Mouse (Mus musculus) lung, adult 18-20 months (tissue): ENCODE measurements around the gene Gm7879.
A peak's percentile ranks its signal among the peaks of the same experiment; 100 is the strongest.

Source experiments
- DNase-seq, 2 experiments: peaks; one replicate each; pipeline ENCODE4 v3.0.0; 2022; ENCODE audit warnings: mixed read lengths in 2 of 2

Gene Gm7879

GRCm38 (mm10) chr5:43948748-43949275 lies 35.9 kb downstream of the Gm7879 start:
- DNase-seq, result peak; percentile 37 to 66

DNA sequence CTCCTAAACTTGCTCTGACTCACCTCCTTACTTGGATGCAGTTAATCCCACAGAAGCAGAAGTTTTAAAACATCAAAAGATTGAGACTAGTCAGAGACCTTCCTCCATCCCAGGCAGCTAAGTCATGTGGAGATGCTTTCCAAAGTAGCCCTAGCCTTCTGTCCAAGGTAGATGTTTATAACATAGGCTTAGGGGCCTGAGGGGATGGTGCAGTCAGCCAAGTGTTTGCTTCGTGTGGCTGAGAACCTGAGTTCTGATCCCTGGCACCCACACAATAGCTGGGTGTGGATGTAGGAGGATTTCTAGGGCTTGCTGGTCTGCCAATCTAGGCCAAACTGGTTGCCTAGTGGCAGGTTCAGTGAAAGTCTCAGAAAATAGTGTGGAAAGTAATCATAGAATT lies 40.3 kb downstream of the Gm7879 start:
- DNase-seq, result no peak

DNA sequence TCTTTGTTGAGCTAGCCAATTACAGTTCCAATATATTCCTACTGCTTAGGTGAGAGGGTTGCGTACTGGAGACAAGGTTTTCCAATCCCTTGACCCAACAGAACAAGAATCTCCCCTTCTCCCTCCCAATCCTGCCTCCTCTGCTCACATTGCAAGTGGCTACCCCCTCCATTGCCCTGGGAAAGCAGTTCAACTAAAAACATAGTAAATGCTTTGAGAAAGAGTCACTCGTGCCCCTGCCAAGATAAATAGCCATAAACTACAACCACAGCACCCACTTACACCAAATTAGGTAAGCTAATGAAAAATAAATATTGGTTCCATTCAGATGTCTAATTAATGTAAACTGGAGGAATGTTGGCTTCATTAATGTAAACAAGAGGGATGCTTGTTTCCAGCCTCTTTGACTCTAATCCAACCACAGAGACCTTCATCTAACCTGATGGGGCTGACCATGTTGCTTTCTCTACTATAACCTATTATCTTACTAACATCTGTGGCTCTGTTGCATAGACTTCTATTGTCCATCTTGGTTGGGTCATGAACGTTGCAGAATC lies 47.0 kb downstream of the Gm7879 start:
- no peak for DNase-seq

DNA sequence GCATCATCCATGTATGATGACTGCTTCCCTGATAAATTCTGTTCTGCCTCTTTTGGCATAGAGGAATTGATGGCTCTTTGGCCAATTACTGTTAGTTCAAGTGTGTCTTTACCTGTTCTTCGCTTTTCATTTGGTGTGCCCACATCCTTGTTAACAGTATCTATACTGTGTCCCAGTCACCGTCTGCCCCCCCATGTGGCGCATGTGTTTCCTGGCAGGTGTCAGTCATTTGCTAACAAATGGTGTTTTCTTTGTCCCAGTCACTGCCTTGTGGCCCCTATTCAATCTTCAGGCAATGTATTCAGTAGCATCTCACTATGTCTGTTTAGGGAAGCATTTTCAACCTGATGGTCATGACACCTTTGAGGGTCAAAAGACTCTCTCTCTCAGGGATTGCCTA lies 48.1 kb downstream of the Gm7879 start:
- no peak for DNase-seq
